Mouse (Mus musculus) spleen, adult 2 months (tissue): ENCODE results near the gene Ikzf4.
"Not testable (repeated sequence)": the region's sequence is repeated elsewhere in the genome, so short reads cannot be mapped to it uniquely, and the experiment has no call there.

Experiments used
- CTCF ChIP-seq: fragments of 200-500 bp; IDR thresholded peaks from 2 replicates; pipeline ENCODE4 v1.5.1; 2011; ENCODE audit warnings: mild to moderate bottlenecking, inconsistent platforms; ENCODE audit not compliant: insufficient read depth, insufficient read length, insufficient replicate concordance; ENCODE audit errors: extremely low read depth
- POLR2A ChIP-seq: fragments of 200-500 bp; IDR thresholded peaks from 2 replicates; pipeline ENCODE4 v1.6.1; 2011; ENCODE audit warnings: low read depth, low read length, inconsistent platforms

- not testable (repeated sequence) for TF ChIP-seq POLR2A, CTCF
These were observed 26.6 kb downstream of the Ikzf4 start for GRCm38 (mm10) chr10:128619148-128619547.
